Mouse (Mus musculus): ENCODE data around the gene Naa25.

DNA sequence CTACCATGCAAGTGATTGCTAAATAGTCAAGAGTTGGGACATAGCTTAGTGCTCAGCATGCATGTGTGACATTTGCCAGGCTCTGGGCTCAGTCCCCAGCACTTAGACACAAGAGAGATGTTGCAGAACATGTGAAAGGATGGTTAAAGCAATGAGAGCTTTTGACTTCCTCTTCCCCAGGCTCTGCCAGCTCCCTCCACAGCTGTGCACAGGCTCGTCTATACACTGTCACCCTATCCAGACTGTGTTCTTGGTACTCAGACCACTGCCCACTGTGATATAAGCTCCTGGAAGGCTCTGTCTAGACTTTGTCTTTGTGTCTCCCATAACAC is 64.4 kb downstream of the Naa25 start:
- TF ChIP-seq POLR2A (IDR thresholded peaks at IDR 0.05; ENCODE audit: control insufficient read depth, extremely low read depth, insufficient read depth, low read length, poor library complexity) (no peak), CTCF (IDR thresholded peaks at IDR 0.05; ENCODE audit: borderline replicate concordance, control insufficient read depth, extremely low read depth, insufficient read depth, low read length, poor library complexity) (no peak)
